Mouse (Mus musculus) liver (tissue): Measurements from ENCODE around the gene Slc16a13.

ENCODE experiments used
- DNase-seq: peaks from one replicate; pipeline ENCODE4 v3.0.0-alpha.2; 2020; ENCODE audit warnings: mixed read lengths

Gene Slc16a13

DNA sequence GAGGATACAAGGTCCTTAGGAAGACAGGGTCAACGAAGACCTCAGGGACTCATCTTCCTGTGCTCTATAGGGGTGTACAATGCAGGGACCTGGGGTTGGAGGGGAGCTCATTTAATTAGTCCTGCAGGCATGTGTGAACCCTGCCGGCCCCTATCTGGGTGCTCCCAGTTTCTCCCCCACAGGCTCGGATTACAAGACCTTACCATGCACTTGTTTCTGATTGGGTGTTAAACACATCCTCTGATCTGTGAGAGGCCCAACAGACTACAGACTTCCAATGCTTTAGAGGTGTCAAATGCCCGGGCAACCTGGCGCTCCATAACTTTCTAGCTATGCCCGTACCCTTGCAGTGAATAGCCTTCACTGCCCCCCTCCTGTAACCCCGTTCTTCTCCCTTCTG is 52.7 kb downstream of the Slc16a13 start:
- no peak for DNase-seq
